Mouse (Mus musculus) brain, embryonic 14.5 days (tissue): ENCODE results near the gene Auts2.

Experiments
- CTCF ChIP-seq: fragments of 200-500 bp; IDR thresholded peaks from 2 replicates; pipeline ENCODE4 v1.5.1; 2012; ENCODE audit warnings: inconsistent platforms, mild to moderate bottlenecking, moderate library complexity, borderline replicate concordance; ENCODE audit not compliant: insufficient read depth, insufficient read length; ENCODE audit errors: extremely low read depth
- POLR2A ChIP-seq: fragments of 200-500 bp; IDR thresholded peaks from 2 replicates; pipeline ENCODE4 v1.6.1; 2012; ENCODE audit warnings: mild to moderate bottlenecking, inconsistent platforms, borderline replicate concordance; ENCODE audit not compliant: poor library complexity, insufficient read depth, insufficient read length, severe bottlenecking; ENCODE audit errors: extremely low read depth

GRCm38 (mm10) chr5:132395922-132396321 lies 147.2 kb downstream of the Auts2 start:
- no peak for TF ChIP-seq POLR2A
- TF ChIP-seq CTCF, result no peak
